ENCODE assay signal across 24 mouse cellular contexts in the genomic region with DNA sequence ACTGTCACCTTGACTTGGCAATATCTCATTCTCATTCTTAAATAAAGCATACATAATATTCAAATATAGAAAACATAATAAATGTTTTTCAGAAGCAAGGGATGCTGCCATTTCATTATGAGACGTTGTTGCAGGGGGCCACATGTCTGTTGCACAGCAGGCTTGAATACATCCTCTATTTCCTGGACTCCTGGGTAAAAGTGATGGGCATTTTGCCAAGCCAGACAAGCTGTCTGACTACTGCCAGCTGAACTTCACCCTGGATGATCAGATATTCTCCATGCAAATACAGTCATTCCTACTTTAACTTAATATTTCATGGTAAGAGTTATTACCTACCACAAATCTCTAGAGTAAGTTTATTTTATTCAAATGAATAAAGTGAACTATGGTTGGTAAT.
DNase-seq lines count a peak whose midpoint lies in the region; ATAC-seq and TF ChIP-seq lines count a peak whose summit lies in the region.
"Had no signal": no experiment of that assay in that cellular context is flagged by ENCODE, and none has a peak within 500 bp of the region (broad histone marks: within the 10 kb centered on the region; RNA-seq: fewer than 3 reads in every experiment).

No protein-coding gene starts in this region.

- peak; percentile 19 for DNase-seq in embryonic facial prominence, embryonic 14.5 days (ENCODE audit: low spot score)
- no peak for DNase-seq in embryonic facial prominence, embryonic 10.5 days (ENCODE audit: low spot score)
- peak; percentile 2 for DNase-seq in kidney, adult 2 months
- DNase-seq in kidney, adult 11 months, result no peak
- peak; percentile 57 for DNase-seq in midbrain, embryonic 14.5 days
- no peak for DNase-seq in midbrain, embryonic 10.5 days (ENCODE audit: low spot score)
- DNase-seq in brain, embryonic 14.5 days (ENCODE audit: low read depth), result peak; percentile 69
- DNase-seq: adrenal gland, postnatal 14 days; forebrain, postnatal 0 days; gastrocnemius, postnatal 14 days; heart, adult 11 months; lung, adult 18-20 months; lung, postnatal 10 days; right cerebral cortex, adult 18-20 months; right cerebral cortex, postnatal 4 days; thymus, postnatal 14 days had no signal

- H3K4me2 ChIP-seq in embryonic facial prominence, embryonic 14.5 days (ENCODE audit: low read depth, low read length), result no peak overlapping the region
- no peak overlapping the region for H3K4me2 ChIP-seq in midbrain, embryonic 14.5 days (ENCODE audit: low read length)
- H3K4me2 ChIP-seq: embryonic facial prominence, embryonic 13.5 days; heart, embryonic 11.5 days; liver, embryonic 11.5 days; midbrain, embryonic 11.5 days; neural tube, embryonic 13.5 days had no signal

- H3K27me3 ChIP-seq in embryonic facial prominence, embryonic 14.5 days (replicated peaks; ENCODE audit: control insufficient read depth, insufficient read depth, low read length), result no peaks in the 10 kb centered on the region
- no peaks in the 10 kb centered on the region for H3K27me3 ChIP-seq in embryonic facial prominence, embryonic 10.5 days (replicated peaks; ENCODE audit: low read depth, poor library complexity, severe bottlenecking)
- no peaks in the 10 kb centered on the region for H3K27me3 ChIP-seq in kidney, adult 2 months (replicated peaks; ENCODE audit: control insufficient read depth, insufficient read depth, low read length)
- H3K27me3 ChIP-seq in midbrain, embryonic 14.5 days (ENCODE audit: control insufficient read depth, insufficient read depth, low read length), result no peaks in the 10 kb centered on the region
- H3K27me3 ChIP-seq in midbrain, embryonic 10.5 days (ENCODE audit: low read depth, poor library complexity, severe bottlenecking), result no peaks in the 10 kb centered on the region
- H3K27me3 ChIP-seq: embryonic facial prominence, embryonic 13.5 days; neural tube, embryonic 13.5 days had no signal

- WGBS in embryonic facial prominence, embryonic 14.5 days, result 29% methylated on average over 1 of the region's 1 CpGs
- 60% methylated on average over 1 of the region's 1 CpGs for WGBS in embryonic facial prominence, embryonic 10.5 days
- WGBS in kidney, adult 2 months, result 22% methylated on average over 1 of the region's 1 CpGs
- WGBS in midbrain, embryonic 14.5 days, result 20% methylated on average over 1 of the region's 1 CpGs
- WGBS in midbrain, embryonic 10.5 days, result 75% methylated on average over 1 of the region's 1 CpGs

- no peak overlapping the region for H3K9ac ChIP-seq in embryonic facial prominence, embryonic 14.5 days (ENCODE audit: low read depth, low read length)
- no peak overlapping the region for H3K9ac ChIP-seq in midbrain, embryonic 14.5 days (replicated peaks; ENCODE audit: low read length)
- H3K9ac ChIP-seq: embryonic facial prominence, embryonic 13.5 days; forebrain, postnatal 0 days; neural tube, embryonic 13.5 days had no signal

- TF ChIP-seq CTCF in kidney, adult 2 months (conservative IDR thresholded peaks at IDR 0.05; ENCODE audit: insufficient read depth, insufficient read length, low read depth, low read length), result no peak
- TF ChIP-seq CTCF in brain, embryonic 14.5 days (IDR thresholded peaks at IDR 0.05; ENCODE audit: borderline replicate concordance, extremely low read depth, insufficient read depth, insufficient read length), result no peak

- ATAC-seq in embryonic facial prominence, embryonic 14.5 days (ENCODE audit: low read depth), result no peak
- 0 out of 2 replicates have a peak, but pooled peaks have one; percentile 46 for ATAC-seq in midbrain, embryonic 14.5 days (ENCODE audit: low FRiP score, low TSS enrichment)
- ATAC-seq: activated CD4-positive, CD25-positive, alpha-beta regulatory T cell, adult 4 months; forebrain, postnatal 0 days had no signal

- H3K36me3 ChIP-seq in embryonic facial prominence, embryonic 14.5 days (ENCODE audit: control insufficient read depth, insufficient read depth, low read length), result no peaks in the 10 kb centered on the region
- no peaks in the 10 kb centered on the region for H3K36me3 ChIP-seq in embryonic facial prominence, embryonic 10.5 days (replicated peaks)
- no peaks in the 10 kb centered on the region for H3K36me3 ChIP-seq in kidney, adult 2 months (ENCODE audit: control insufficient read depth, insufficient read depth, low read length)
- H3K36me3 ChIP-seq in midbrain, embryonic 14.5 days (ENCODE audit: control insufficient read depth, insufficient read depth, low read length), result no peaks in the 10 kb centered on the region
- H3K36me3 ChIP-seq in midbrain, embryonic 10.5 days, result no peaks in the 10 kb centered on the region
- H3K36me3 ChIP-seq: embryonic facial prominence, embryonic 13.5 days; neural tube, embryonic 13.5 days had no signal

- H3K9me3 ChIP-seq in embryonic facial prominence, embryonic 14.5 days (ENCODE audit: control insufficient read depth, low read length), result no peaks in the 10 kb centered on the region
- no peaks in the 10 kb centered on the region for H3K9me3 ChIP-seq in embryonic facial prominence, embryonic 10.5 days
- no peaks in the 10 kb centered on the region for H3K9me3 ChIP-seq in midbrain, embryonic 14.5 days (ENCODE audit: control insufficient read depth, low read length)
- no peaks in the 10 kb centered on the region for H3K9me3 ChIP-seq in midbrain, embryonic 10.5 days (replicated peaks)
- H3K9me3 ChIP-seq: embryonic facial prominence, embryonic 13.5 days; neural tube, embryonic 13.5 days had no signal

- no peak overlapping the region for H3K27ac ChIP-seq in embryonic facial prominence, embryonic 14.5 days (replicated peaks; ENCODE audit: low read depth, low read length)
- H3K27ac ChIP-seq in embryonic facial prominence, embryonic 10.5 days (replicated peaks), result no peak overlapping the region
- no peak overlapping the region for H3K27ac ChIP-seq in kidney, adult 2 months (ENCODE audit: insufficient read depth, low read depth, low read length)
- H3K27ac ChIP-seq in midbrain, embryonic 14.5 days (replicated peaks; ENCODE audit: low read depth, low read length), result no peak overlapping the region
- no peak overlapping the region for H3K27ac ChIP-seq in midbrain, embryonic 10.5 days (replicated peaks)
- H3K27ac ChIP-seq: embryonic facial prominence, embryonic 13.5 days; kidney, postnatal 0 days; neural tube, embryonic 13.5 days had no signal

- H3K4me3 ChIP-seq in embryonic facial prominence, embryonic 14.5 days (ENCODE audit: low read depth, low read length), result no peak overlapping the region
- no peak overlapping the region for H3K4me3 ChIP-seq in embryonic facial prominence, embryonic 10.5 days
- no peak overlapping the region for H3K4me3 ChIP-seq in kidney, adult 2 months (ENCODE audit: insufficient read depth, low read depth, low read length)
- H3K4me3 ChIP-seq in midbrain, embryonic 14.5 days (replicated peaks; ENCODE audit: low read depth, low read length), result no peak overlapping the region
- no peak overlapping the region for H3K4me3 ChIP-seq in midbrain, embryonic 10.5 days
- H3K4me3 ChIP-seq: embryonic facial prominence, embryonic 13.5 days; myocyte; neural tube, embryonic 13.5 days had no signal

- H3K4me1 ChIP-seq in embryonic facial prominence, embryonic 14.5 days (ENCODE audit: control insufficient read depth, insufficient read depth, low read length), result no peaks in the 10 kb centered on the region
- no peaks in the 10 kb centered on the region for H3K4me1 ChIP-seq in embryonic facial prominence, embryonic 10.5 days
- H3K4me1 ChIP-seq in kidney, adult 2 months (ENCODE audit: control insufficient read depth, insufficient read depth, low read length), result no peaks in the 10 kb centered on the region; the same call in 1 of the 2 replicates
- peaks cover 4% of the 10 kb centered on the region; the same call in 1 of the 2 replicates for H3K4me1 ChIP-seq in midbrain, embryonic 14.5 days (ENCODE audit: control insufficient read depth, insufficient read depth, low read length)
- H3K4me1 ChIP-seq in midbrain, embryonic 10.5 days, result peaks cover 10% of the 10 kb centered on the region
- H3K4me1 ChIP-seq: embryonic facial prominence, embryonic 13.5 days had no signal

- TF ChIP-seq POLR2A in kidney, adult 2 months (IDR thresholded peaks at IDR 0.05; ENCODE audit: low read depth, low read length), result no peak
- TF ChIP-seq POLR2A in brain, embryonic 14.5 days (IDR thresholded peaks at IDR 0.05; ENCODE audit: borderline replicate concordance, extremely low read depth, insufficient read depth, insufficient read length, poor library complexity, severe bottlenecking), result no peak

Comparison
In these comparisons a context has a peak if more than half of its experiments do, and no peak if none do; other contexts are left out.
1. DNase-seq: peak in embryonic facial prominence, embryonic 14.5 days (single experiment), kidney, adult 2 months (single experiment), midbrain, embryonic 14.5 days (single experiment) and brain, embryonic 14.5 days (single experiment); none in embryonic facial prominence, embryonic 10.5 days (single experiment), kidney, adult 11 months (single experiment) and midbrain, embryonic 10.5 days (single experiment).